Mouse (Mus musculus): ENCODE results near the gene Ifnl2. TPM values are rescaled to one million over a fixed set of nuclear protein-coding genes. Genes with fewer than 3 reads are reported as not detected.
A peak's percentile ranks its signal among the peaks of the same experiment; 100 is the strongest.
"Not testable (repeated sequence)": the region's sequence is repeated elsewhere in the genome, so short reads cannot be mapped to it uniquely, and the experiment has no call there.

Ifnl2 gene
- total RNA-seq (2021) (not detected), polyA plus RNA-seq (2012; rRNA removed) (0.33 and 1.00 TPM in 2 replicates)
- long read RNA-seq = 0 reads

DNA sequence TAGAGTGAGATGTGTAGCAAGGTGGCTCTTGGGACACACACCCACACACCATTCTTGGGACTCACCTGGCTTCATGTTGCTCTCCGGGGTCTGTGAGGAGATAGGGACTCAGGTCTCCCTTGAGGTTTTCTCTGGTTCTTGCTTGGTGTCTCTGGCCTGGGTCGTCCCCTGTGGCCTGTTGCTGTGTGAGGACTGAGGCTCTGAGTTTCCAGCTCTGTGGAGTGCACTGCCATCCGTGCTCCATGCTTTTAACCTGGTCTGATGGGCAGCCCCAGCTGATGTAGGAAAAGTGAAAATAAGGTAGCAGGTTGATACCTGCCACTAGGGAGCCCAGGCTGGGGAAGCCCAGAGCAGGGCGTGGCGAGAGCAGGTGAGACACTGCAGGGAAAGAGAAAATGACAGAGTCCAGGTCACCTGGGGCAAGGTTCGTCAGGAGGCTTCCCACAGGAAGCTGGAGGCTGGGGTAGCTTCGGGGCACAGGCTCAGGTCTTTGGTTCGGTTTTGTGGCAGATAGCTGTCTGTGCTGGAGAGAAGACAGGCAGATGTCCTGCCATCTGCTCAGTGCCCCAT, at the start of gene Ifnl2:
Ifnl2 (minus strand) TSS at position 51 of the 570 bp plus-strand sequence.
- DNase-seq = not testable (repeated sequence)

GRCm38 (mm10) chr7:28558486-28558885, 48.2 kb upstream of the Ifnl2 start:
- peak; percentile 68 for DNase-seq

DNA sequence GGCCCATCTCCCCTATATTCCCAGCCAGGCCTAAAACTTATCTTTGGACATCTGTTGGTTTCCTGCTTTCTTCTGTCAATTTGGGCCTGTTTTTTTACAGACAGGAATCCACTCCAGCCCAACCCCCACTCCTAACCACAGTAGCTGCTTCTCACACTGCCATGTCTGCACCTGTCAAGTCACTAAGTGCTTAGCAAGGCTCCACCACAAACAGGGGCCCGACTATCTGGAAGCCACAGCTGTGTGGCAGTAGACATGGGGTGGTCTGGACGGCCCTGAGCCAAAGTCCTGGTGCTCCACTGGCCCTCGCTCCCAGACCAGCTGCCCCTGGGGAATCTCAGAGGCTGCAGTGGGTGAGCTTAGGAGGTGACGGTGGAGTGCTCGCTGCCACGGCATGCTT, 47.5 kb upstream of the Ifnl2 start:
- DNase-seq = no peak

GRCm38 (mm10) chr7:28557069-28557468, 46.8 kb upstream of the Ifnl2 start:
- DNase-seq = no peak

- no peak for DNase-seq
Measured at GRCm38 (mm10) chr7:28555939-28556535, 45.8 kb upstream of the Ifnl2 start.

GRCm38 (mm10) chr7:28553076-28553475, 42.8 kb upstream of the Ifnl2 start:
- DNase-seq = no peak

- no peak for DNase-seq
Measured at GRCm38 (mm10) chr7:28547628-28548027, 37.4 kb upstream of the Ifnl2 start.

GRCm38 (mm10) chr7:28547154-28547553, 36.9 kb upstream of the Ifnl2 start, which contains the start of gene Nccrp1:
TSS of gene Nccrp1 (minus strand) at chr7:28547254.
- DNase-seq = no peak

DNA sequence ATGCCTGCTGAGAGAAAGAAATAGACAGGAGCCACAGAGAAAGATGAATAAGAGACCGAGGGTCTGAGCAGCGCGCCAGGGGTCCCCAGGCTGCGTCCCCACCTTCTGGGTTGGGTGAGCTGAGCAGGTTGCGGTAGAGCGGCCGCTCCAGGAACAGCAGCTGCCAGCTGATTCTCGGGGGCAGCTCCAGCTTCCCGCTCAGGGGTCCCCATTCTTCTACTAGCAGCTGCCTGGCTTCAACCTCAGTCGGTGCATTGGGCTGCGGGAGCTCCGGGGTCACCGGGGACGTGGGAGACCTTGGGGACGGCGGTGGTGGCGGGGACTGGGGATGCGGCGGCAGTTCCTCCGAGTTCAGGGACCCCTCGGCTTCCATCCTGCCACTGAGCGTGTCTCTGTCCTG, 36.4 kb upstream of the Ifnl2 start:
- DNase-seq = no peak

DNA sequence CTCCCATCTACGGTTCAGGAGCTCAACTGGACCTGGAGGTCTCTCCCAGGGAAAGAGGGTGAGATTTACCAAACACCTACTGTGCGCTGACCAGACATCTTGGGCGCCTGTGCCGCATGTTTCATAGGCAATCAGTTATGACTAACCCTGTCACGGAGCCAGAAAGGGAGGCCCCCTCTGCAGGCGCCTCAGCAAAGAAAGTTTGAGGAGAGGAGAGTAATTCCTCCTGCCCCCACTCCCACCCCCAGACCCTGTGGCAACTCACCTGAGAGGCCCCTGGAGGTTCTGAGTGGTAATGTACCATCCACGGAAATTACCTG, 35.6 kb upstream of the Ifnl2 start:
- no peak for DNase-seq

DNA sequence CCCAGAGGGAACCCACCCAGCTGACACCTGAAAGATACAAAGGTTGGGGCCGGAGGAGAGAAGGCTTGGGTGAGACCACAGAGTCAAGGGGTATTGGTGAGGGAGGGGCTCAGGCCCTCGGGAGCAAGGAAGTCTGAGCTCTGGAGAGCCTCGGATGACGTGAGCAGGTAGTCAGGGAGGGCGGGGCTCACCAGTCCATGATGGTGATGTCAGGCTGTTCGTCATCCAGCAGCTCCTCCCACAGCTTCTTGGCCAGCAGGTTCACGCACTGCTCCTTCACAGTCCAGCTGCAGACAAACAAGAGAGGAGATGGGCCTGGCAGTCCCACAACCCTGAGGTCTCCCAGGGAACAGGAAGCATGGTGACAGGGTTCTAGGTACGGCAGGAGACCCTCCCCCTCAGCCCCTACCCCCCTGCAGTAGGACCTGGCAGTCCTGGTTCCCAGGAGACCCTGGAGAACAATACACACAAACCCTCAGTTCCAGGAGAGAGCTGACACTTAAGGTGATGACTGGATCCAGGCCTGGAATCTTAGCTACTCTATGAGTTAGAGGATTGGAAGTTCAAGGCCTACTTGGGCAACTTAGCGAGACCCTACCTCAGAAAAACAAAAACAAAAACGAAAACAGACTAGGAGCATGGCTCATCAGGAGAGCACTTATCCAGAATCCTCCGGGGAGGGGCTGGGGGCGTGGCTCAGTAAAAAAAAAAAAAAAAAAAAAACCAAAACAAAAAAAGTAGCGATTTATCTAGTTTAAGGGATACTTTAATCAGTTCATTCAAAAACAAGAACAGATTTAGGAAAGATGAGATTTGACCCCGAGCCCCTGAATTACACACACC, 35.0 kb upstream of the Ifnl2 start:
- no peak for DNase-seq

DNA sequence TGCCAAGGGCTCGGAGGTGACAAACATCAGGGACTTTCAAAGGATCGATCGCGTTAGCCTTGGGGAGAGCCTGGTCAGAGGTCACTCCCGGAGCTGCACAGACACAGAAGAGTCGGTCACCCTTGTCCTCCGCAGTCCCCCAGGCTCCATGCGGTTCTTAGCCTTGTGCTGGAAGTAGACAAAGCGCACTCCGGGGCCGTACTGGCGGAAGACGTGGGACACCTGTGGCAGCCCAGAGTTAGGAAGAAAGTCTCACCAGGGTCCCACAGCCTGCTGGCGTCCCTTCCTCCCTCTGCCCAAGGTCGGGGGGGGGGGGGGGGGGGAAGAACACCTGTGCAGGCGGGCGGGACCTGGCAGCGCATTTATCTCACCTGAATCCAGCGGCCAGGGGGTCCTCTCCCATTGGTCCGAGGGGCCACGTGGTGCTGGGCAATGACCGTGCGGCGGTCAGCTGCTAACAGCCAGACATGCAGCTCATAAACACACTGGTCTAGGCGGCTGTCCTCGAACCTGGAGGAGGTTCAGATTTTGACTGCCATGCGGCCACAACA, 33.9 kb upstream of the Ifnl2 start:
- DNase-seq = peak; percentile 43

DNA sequence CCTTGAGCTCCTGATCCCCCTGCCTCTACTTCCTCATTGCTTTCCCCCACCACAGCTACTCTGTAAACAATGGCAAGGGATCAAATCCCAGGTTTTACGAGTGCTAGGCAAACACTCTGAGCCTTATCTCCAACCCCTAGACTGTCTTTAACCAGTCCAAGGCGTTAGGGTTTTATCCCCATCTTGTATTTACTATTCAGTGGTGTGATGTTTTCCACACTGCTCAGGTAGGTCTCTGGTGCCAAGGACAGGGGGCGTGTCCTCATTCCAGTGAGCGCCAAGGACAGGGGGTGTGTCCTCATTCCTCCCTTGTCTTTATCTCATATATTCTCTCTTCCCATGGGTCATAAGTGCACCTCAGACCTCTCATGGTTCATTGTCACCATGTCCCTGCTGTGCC, 30.3 kb upstream of the Ifnl2 start, which contains the start of gene Sycn:
Sycn (plus strand) TSS at position 360 of the 400 bp plus-strand sequence.
- DNase-seq = no peak

GRCm38 (mm10) chr7:28538886-28539285, 28.6 kb upstream of the Ifnl2 start:
- not testable (repeated sequence) for DNase-seq

GRCm38 (mm10) chr7:28532005-28532404, 21.8 kb upstream of the Ifnl2 start:
- DNase-seq = no peak

GRCm38 (mm10) chr7:28527922-28528719, 17.9 kb upstream of the Ifnl2 start:
- DNase-seq = peak; percentile 88

GRCm38 (mm10) chr7:28522536-28522935, 12.3 kb upstream of the Ifnl2 start, which contains the start of gene Ifnl3:
TSS of gene Ifnl3 (plus strand) at chr7:28522836.
- not testable (repeated sequence) for DNase-seq

DNA sequence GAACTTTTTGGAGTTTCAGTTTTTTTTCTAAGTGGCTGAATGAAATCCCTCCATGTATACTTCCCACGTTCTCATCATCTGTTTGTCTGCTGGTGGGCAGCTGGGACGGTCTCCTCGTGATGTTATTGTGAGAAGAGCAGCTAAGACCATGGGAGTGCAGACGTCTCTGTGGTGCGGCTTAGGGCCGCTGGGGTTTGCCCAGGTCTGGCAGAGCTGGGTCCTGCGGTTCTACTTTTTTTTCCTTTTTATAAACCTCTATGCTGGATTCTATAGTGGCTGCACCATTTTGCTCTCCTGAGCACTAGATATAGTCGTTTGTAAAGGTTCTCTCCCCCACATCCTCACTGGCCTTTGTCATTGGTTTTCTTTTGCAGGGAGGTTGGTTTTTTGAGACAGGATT, 1.2 kb upstream of the Ifnl2 start:
- DNase-seq = no peak

DNA sequence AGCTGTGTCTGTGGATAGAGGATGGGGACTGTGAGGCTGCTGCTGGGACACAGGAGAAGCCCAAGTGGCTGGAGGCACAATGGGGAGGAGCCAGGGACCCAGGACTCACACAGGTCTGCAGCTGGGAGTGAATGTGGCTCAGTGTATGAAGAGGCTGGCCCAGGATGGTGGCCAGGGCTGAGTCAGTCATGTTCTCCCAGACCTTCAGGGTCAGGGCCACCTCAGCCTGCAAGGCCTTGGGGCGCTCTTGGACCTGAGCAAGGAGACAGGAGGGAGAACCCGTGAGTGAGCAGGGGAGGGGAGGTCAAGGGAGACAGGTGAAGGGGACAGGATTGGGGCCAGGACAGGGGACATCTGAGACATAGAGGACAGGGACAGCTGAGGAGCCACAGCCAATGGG, 1.1 kb downstream of the Ifnl2 start:
- DNase-seq = peak; percentile 72

DNA sequence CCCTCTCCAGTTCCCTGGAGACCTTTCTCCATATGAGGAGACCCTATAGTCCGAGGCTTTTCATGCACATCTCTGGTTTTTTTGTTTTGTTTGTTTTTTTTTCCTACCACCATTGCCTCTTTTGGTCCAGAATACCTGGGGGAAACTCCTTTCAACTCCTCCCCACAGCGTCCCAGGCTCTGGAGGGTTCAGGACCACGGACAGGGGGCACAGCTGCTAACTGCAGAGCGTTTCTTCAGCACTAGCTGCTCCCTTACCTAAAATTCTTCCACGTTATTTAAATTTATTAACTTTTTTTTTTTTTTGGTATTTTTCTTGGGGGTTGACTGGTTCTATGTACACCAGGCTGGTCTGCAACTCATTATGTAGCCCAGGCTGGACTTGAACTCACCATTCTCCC, 4.7 kb downstream of the Ifnl2 start:
- DNase-seq = no peak

DNA sequence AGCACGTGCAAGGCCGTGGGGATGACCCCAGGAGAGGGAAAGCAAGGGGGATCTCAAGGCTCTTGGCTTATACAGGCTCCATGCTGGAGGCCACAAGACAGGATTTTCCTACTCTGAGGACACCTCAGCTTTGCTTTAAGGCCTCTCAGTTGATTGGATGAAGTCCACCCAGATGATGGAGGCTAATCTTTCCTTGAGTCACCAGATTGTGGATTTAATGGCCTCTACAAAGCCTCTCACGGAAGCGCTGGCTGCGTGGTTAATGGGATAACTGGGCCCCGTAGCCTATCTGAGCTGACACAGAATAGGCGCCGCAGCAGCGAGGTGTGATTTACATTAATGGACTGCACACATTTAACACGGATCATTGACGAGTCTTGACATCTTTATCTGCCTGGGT, 14.8 kb downstream of the Ifnl2 start:
- DNase-seq = no peak

DNA sequence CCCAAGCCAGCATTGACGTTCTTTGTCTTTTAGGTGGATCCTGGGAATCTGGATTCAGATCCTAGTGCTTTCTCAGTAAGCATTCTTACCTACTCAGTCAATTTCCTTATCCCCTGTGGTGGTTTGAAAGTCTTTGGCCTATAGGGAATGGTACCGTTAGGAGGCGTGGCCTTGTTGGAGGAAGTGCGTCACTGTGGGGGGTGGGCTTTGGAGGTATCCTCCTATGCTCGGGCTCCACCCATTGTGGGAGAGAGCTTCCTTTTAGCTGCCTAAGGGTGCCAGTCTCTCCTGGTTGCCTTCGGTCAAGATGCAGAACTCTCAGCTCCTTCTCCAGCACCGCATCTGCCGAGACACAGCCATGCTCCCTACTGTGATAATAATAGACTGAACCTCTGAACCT, 17.9 kb downstream of the Ifnl2 start:
- no peak for DNase-seq
